Mouse (Mus musculus) testis, adult 2 months (tissue): ENCODE measurements at regions not wholly inside any gene's neighbourhood (a gene's known extent, or its start where the extent isn't known, plus 50 kb on each side); places are given as distances from the start of the nearest gene placed in this dataset.

ENCODE experiments used
- H3K27ac ChIP-seq: fragments of 200-500 bp; 2 replicates; pipeline ENCODE4 v1.5.1; 2012; ENCODE audit warnings: low read depth, low read length; ENCODE audit not compliant: control insufficient read depth, insufficient read depth
- H3K27me3 ChIP-seq: fragments of 200-500 bp; 2 replicates; pipeline ENCODE4 v1.6.1; 2012; ENCODE audit warnings: mild to moderate bottlenecking, low read length, moderate library complexity; ENCODE audit not compliant: control insufficient read depth, insufficient read depth
- H3K36me3 ChIP-seq: fragments of 200-500 bp; 2 replicates; pipeline ENCODE4 v1.6.1; 2012; ENCODE audit warnings: mild to moderate bottlenecking, low read length; ENCODE audit not compliant: control insufficient read depth, insufficient read depth
- H3K4me1 ChIP-seq: fragments of 200-500 bp; 2 replicates; pipeline ENCODE4 v1.6.1; 2012; ENCODE audit warnings: low read length; ENCODE audit not compliant: control insufficient read depth, insufficient read depth
- H3K4me3 ChIP-seq: fragments of 200-500 bp; 2 replicates; pipeline ENCODE4 v1.5.1; 2012; ENCODE audit warnings: low read depth, mild to moderate bottlenecking, low read length, moderate library complexity, mixed read lengths; ENCODE audit not compliant: control insufficient read depth
- CTCF ChIP-seq: fragments of 200-500 bp; IDR thresholded peaks from 2 replicates; pipeline ENCODE4 v1.5.1; 2012; ENCODE audit warnings: low read depth, mild to moderate bottlenecking, inconsistent platforms, low read length, moderate library complexity; ENCODE audit not compliant: control insufficient read depth, insufficient read depth, insufficient replicate concordance
- POLR2A ChIP-seq: fragments of 200-500 bp; IDR thresholded peaks from 2 replicates; pipeline ENCODE4 v1.6.1; 2012; ENCODE audit warnings: low read depth, mild to moderate bottlenecking, inconsistent platforms, low read length, moderate library complexity; ENCODE audit not compliant: control insufficient read depth

DNA sequence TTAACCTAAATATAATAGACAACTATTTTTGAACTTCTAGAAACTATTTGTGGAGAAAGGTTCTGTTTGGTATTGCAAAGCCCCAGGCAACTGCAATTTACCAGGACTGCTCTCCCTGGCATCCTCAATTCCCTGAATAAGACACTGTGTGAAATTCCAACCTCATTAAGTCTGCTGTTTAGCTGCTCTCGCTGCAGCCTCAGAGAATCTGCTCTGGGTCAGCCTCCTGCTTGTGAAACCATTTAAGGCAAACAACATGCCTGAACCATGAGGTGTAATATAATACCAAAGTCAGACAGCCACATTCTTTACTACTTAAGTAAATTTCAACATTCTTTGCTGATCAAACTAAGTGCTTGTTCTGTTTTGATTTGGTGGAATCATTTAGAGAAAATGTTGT lies 1177.6 kb upstream of the Cited2 start:
- H3K4me3 ChIP-seq, result no peak overlapping the region

DNA sequence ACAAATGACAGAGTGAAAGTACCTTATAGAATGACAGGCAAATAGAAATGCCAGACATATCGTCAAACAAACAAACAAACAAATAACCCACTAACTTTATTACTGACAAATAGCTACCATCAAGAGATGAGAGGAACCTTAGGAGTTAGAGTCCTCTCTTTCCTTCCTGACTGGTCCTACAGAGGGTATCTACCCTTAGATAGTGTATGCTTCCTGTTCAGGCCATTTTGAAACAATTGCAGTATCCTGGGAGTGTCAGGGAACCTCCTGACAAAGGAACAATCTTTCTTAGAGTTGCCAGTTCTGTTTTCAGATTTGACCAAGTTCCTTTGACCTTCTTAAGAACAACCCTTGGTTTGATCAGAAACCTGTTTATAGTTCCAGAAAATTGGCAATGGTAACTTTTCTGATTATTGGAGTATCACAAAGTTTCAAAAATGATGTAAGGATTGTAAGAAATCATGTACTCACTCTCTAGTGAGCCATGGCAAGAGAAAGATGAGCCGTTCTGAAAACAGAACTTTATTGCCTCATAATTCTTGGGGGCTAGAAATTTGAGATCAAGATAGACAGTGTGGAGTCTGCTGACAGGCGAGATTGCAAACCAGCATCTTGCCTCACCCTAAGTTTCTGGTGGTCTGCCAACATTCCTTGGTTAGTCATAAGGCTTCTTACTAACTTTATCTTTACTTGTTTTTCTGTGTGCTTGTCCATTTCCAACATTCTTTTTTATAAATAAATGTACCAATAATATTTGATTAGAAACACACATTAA lies 1170.0 kb upstream of the Cited2 start:
- no peaks in the 10 kb centered on the region for H3K36me3 ChIP-seq
- no peaks in the 10 kb centered on the region for H3K27me3 ChIP-seq
- no peak overlapping the region for H3K4me3 ChIP-seq
- H3K27ac ChIP-seq, result no peak overlapping the region
- H3K4me1 ChIP-seq, result no peaks in the 10 kb centered on the region
- no peak for TF ChIP-seq CTCF
- no peak for TF ChIP-seq POLR2A

More for the DNA sequence above, 1177.6 kb upstream of the Cited2 start:
- Histone ChIP-seq H3K27me3 (no peaks in the 10 kb centered on the region), H3K27ac (no peak overlapping the region), H3K36me3 (no peaks in the 10 kb centered on the region), H3K4me1 (no peaks in the 10 kb centered on the region)
- no peak for TF ChIP-seq CTCF
- no peak for TF ChIP-seq POLR2A

DNA sequence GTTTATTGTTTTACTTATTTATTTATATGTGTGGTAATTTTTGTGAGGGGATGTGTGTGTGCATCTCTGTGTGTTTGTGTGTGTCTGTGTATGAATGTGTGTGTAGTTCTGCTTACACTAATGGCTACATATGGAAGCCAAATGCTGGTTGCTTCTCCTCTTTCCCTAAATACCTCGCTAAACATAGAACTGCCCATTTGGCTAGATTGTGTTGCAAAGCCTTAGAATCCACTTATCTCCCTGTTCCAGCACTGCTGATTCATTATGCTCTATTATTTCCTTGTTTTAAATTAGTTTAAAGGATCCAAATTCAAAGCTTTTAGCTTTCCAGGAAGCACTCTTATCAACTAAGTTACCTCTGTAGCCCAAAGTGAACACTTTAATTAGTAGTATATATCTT lies 1148.5 kb upstream of the Cited2 start:
- H3K36me3 ChIP-seq, result no peaks in the 10 kb centered on the region
- TF ChIP-seq POLR2A (no peak), CTCF (no peak)
- no peak overlapping the region for H3K4me3 ChIP-seq
- no peak overlapping the region for H3K27ac ChIP-seq
- H3K27me3 ChIP-seq, result no peaks in the 10 kb centered on the region
- no peaks in the 10 kb centered on the region for H3K4me1 ChIP-seq

DNA sequence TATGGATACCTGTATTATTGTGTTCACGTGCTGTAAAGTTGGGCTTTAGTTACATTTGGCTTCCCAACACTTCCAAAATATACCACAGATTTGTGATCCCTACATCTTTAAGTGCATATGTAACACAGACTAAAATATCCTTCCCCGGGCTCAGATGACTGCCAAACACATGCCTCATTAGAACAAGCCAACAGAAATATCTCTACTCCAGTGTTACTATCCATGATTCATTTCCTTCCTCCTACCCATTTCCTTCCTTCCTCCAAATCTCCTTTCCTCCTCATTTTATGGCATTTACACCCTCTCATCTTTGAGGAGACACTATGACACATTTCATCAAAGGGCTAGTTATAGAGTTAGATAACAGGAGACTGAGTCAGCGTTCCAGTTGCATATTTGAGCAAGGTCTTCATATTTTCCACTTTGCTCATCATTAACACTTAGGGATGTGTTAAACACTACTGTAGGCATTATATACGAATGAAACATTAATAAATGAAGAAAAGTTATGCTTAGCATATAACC lies 1144.4 kb upstream of the Cited2 start:
- Histone ChIP-seq H3K4me1 (no peaks in the 10 kb centered on the region), H3K4me3 (no peak overlapping the region), H3K27me3 (no peaks in the 10 kb centered on the region), H3K27ac (no peak overlapping the region), H3K36me3 (no peaks in the 10 kb centered on the region)
- TF ChIP-seq POLR2A, result no peak
- TF ChIP-seq CTCF, result no peak

DNA sequence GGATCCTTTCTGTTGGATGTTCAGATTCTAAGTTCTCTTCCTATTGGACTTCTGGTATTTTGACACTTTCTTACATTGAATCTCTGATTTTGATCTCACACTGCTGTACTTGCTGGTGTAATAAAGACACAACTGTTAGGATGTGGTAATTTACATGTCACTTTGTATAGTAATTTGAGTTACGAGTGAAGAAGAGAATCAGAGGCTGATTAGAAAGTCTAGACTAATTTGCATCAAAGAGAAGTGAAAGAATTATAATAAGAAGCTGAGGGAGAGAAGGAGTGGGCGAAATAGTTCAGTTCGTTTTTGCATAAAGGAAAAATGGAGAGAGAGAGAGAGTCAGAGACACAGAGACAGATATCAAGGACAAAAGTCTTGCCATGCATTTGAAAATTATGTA lies 1142.8 kb upstream of the Cited2 start:
- Histone ChIP-seq H3K27ac (no peak overlapping the region), H3K27me3 (no peaks in the 10 kb centered on the region), H3K4me1 (no peaks in the 10 kb centered on the region), H3K4me3 (no peak overlapping the region), H3K36me3 (no peaks in the 10 kb centered on the region)
- TF ChIP-seq POLR2A (no peak), CTCF (no peak)

DNA sequence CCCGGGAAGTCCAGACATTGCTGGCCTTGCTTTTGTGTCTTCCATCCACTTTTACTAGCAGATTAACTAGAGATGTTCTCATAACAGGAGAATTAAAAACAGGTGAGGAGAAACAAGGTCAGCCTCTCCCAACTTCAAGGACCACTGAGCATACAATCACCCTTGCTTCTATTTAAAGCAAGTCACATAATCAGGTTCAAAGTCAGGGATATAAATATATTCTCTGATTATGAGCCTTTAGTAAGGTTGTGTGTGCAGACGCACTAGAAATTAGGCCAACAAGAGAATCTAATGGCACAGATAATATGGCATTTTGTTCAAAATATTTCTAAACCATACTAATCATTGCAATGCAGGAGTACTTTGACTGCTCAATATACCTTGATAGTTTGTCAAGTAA lies 1134.2 kb upstream of the Cited2 start:
- Histone ChIP-seq H3K27me3 (no peaks in the 10 kb centered on the region), H3K4me3 (no peak overlapping the region), H3K4me1 (no peaks in the 10 kb centered on the region), H3K36me3 (no peaks in the 10 kb centered on the region), H3K27ac (no peak overlapping the region)
- no peak for TF ChIP-seq POLR2A
- TF ChIP-seq CTCF, result no peak

DNA sequence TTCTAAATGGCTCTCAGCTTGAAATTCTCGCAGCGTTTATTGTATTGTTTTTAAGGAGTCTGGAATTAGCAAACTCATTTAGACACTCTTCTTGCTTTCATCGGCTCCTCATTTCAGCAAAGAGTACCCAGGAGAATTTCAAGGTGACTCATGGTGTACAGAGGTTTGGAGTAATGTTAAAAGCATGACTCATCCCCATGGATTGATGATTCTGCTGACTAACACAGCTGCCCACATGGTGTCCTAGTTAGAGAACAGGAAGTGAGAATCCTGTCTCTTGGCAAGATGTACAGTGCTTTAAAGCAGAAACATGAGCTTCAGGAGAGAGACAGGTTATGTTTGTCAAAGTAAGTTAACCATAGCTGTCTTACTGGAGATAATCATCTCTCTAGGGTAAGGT lies 1133.6 kb upstream of the Cited2 start:
- Histone ChIP-seq H3K36me3 (no peaks in the 10 kb centered on the region), H3K27ac (no peak overlapping the region), H3K4me3 (no peak overlapping the region), H3K27me3 (no peaks in the 10 kb centered on the region), H3K4me1 (no peaks in the 10 kb centered on the region)
- TF ChIP-seq CTCF (no peak), POLR2A (no peak)

DNA sequence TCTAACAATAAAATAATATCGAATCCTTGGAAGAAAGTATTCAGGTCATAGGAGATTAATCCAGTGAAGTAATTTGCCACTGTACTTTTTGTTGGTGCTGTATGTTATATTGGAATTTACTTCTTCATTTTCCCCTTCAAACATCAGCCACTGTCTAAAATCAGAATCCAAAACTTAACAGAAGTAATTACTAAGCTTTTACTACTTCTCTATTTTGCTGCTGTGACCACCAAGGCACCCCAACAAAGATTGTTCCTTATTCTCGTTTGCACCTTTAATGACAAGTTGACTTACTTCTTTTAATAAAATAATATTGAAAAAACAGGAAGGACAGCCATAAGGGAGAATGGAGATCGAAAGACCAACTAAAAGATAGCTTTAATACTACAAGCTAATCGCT lies 1130.1 kb upstream of the Cited2 start:
- H3K4me3 ChIP-seq, result no peak overlapping the region
- H3K36me3 ChIP-seq, result no peaks in the 10 kb centered on the region
- H3K4me1 ChIP-seq, result no peaks in the 10 kb centered on the region
- no peak overlapping the region for H3K27ac ChIP-seq
- no peak for TF ChIP-seq CTCF
- TF ChIP-seq POLR2A, result no peak
- no peaks in the 10 kb centered on the region for H3K27me3 ChIP-seq
